Mouse (Mus musculus) MEL (cell line): Measurements from ENCODE around the gene Zswim4. TPM values are rescaled to one million over a fixed set of nuclear protein-coding genes. Genes with fewer than 3 reads are reported as not detected.
A peak's percentile ranks its signal among the peaks of the same experiment; 100 is the strongest.

Source experiments
- DNase-seq: peaks from one replicate; pipeline ENCODE4 v3.0.0; 2011; ENCODE audit warnings: low read depth, low spot score
- H3K27ac ChIP-seq: 2 replicates; pipeline ENCODE4 v1.5.1; 2012; ENCODE audit warnings: low read depth, mild to moderate bottlenecking, control low read depth, low read length, moderate library complexity; ENCODE audit not compliant: control insufficient read depth
- H3K27me3 ChIP-seq, 2 experiments: fragments of 150-350 bp in 1 of 2; sonication (generic) in 1 of 2; 2 replicates each; pipeline ENCODE4 v1.6.1; 2012; ENCODE audit warnings: low read length in 2 of 2, mild to moderate bottlenecking in 2 of 2, improper control_type of control experiment in 1 of 2, moderate library complexity in 1 of 2; ENCODE audit not compliant: insufficient read depth in 2 of 2, control insufficient read depth in 1 of 2
- H3K36me3 ChIP-seq, 2 experiments: 2 replicates each; pipeline ENCODE4 v1.6.1; 2012 to 2014; ENCODE audit warnings: low read length in 2 of 2, improper control_type of control experiment in 1 of 2, inconsistent platforms in 1 of 2, mild to moderate bottlenecking in 1 of 2; ENCODE audit not compliant: insufficient read depth in 2 of 2, control insufficient read depth in 1 of 2
- H3K4me1 ChIP-seq, 2 experiments: fragments of 150-350 bp in 1 of 2; sonication (generic) in 1 of 2; 2 replicates each; pipeline ENCODE4 v1.6.1; 2012; ENCODE audit warnings: low read length in 2 of 2, improper control_type of control experiment in 1 of 2, mild to moderate bottlenecking in 1 of 2; ENCODE audit not compliant: insufficient read depth in 2 of 2, control insufficient read depth in 1 of 2
- H3K4me3 ChIP-seq, 2 experiments: fragments of 150-350 bp in 1 of 2; sonication (generic) in 1 of 2; 2 replicates each; pipeline ENCODE4 v1.5.1; 2012; ENCODE audit warnings: low read depth in 2 of 2, low read length in 2 of 2, mild to moderate bottlenecking in 2 of 2, moderate library complexity in 2 of 2, control low read depth in 1 of 2, improper control_type of control experiment in 1 of 2; ENCODE audit not compliant: control insufficient read depth in 1 of 2, insufficient read depth in 1 of 2
- H3K79me2 ChIP-seq: 2 replicates; pipeline ENCODE4 v1.6.1; 2012; ENCODE audit warnings: mild to moderate bottlenecking, low read length, moderate library complexity; ENCODE audit not compliant: control insufficient read depth, poor library complexity, insufficient read depth
- H3K9ac ChIP-seq: 2 replicates; pipeline ENCODE4 v1.6.1; 2012; ENCODE audit warnings: low read depth, mild to moderate bottlenecking, control low read depth, low read length, moderate library complexity; ENCODE audit not compliant: control insufficient read depth, poor library complexity, severe bottlenecking
- H3K9me3 ChIP-seq: fragments of 150-350 bp; sonication (generic); replicated peaks from 2 replicates; pipeline ENCODE4 v1.6.1; 2012; ENCODE audit warnings: mild to moderate bottlenecking, low read length, improper control_type of control experiment, moderate library complexity; ENCODE audit not compliant: insufficient read depth
- BHLHE40 ChIP-seq: IDR thresholded peaks from 2 replicates; pipeline ENCODE4 v1.6.1; 2012; ENCODE audit warnings: low read depth, mild to moderate bottlenecking, inconsistent platforms, low read length, improper control_type of control experiment, borderline replicate concordance
- CTCF ChIP-seq, 3 experiments: IDR thresholded peaks in 2 of 3; conservative IDR thresholded peaks in 1 of 3; 2 replicates each; pipeline ENCODE4 v1.5.1; 2011 to 2012; ENCODE audit warnings: low read length in 3 of 3, low read depth in 2 of 3, mild to moderate bottlenecking in 2 of 3, improper control_type of control experiment in 1 of 3, inconsistent platforms in 1 of 3, mixed read lengths in 1 of 3, moderate library complexity in 1 of 3; ENCODE audit not compliant: control insufficient read depth in 1 of 3, insufficient read depth in 1 of 3, poor library complexity in 1 of 3, severe bottlenecking in 1 of 3
- EP300 ChIP-seq, 2 experiments: IDR thresholded peaks; 2 replicates each; pipeline ENCODE4 v1.6.1; 2011; ENCODE audit warnings: improper control_type of control experiment in 2 of 2, low read length in 2 of 2, low read depth in 1 of 2, mild to moderate bottlenecking in 1 of 2
- GABPA ChIP-seq: IDR thresholded peaks from 2 replicates; pipeline ENCODE4 v1.6.1; 2012; ENCODE audit warnings: low read depth, mild to moderate bottlenecking, inconsistent platforms, low read length, improper control_type of control experiment, moderate library complexity
- GATA1 ChIP-seq: IDR thresholded peaks from 2 replicates; pipeline ENCODE4 v1.6.1; 2011; ENCODE audit warnings: low read depth, low read length, improper control_type of control experiment
- MAZ ChIP-seq: IDR thresholded peaks from 2 replicates; pipeline ENCODE4 v1.6.1; 2012; ENCODE audit warnings: low read depth, mild to moderate bottlenecking, inconsistent platforms, low read length, improper control_type of control experiment
- MXI1 ChIP-seq: IDR thresholded peaks from 2 replicates; pipeline ENCODE4 v1.6.1; 2011; ENCODE audit warnings: mild to moderate bottlenecking, low read depth, low read length, improper control_type of control experiment
- MYB ChIP-seq: IDR thresholded peaks from 2 replicates; pipeline ENCODE4 v1.6.1; 2011; ENCODE audit warnings: mild to moderate bottlenecking, low read depth, low read length, improper control_type of control experiment
- MYC ChIP-seq: IDR thresholded peaks from 2 replicates; pipeline ENCODE4 v1.6.1; 2011; ENCODE audit warnings: low read depth, mild to moderate bottlenecking, low read length, improper control_type of control experiment, moderate library complexity
- NRF1 ChIP-seq: IDR thresholded peaks from 2 replicates; pipeline ENCODE4 v1.6.1; 2014; ENCODE audit warnings: low read depth, mild to moderate bottlenecking, inconsistent platforms, low read length, improper control_type of control experiment, moderate library complexity; ENCODE audit not compliant: poor library complexity, insufficient read depth, severe bottlenecking
- SIN3A ChIP-seq: IDR thresholded peaks from 2 replicates; pipeline ENCODE4 v1.6.1; 2012; ENCODE audit warnings: low read length, improper control_type of control experiment, inconsistent platforms
- SMC3 ChIP-seq: IDR thresholded peaks from 2 replicates; pipeline ENCODE4 v1.6.1; 2011; ENCODE audit warnings: low read depth, low read length, improper control_type of control experiment
- USF1 ChIP-seq: IDR thresholded peaks from 2 replicates; pipeline ENCODE4 v1.6.1; 2014; ENCODE audit warnings: low read depth, mild to moderate bottlenecking, inconsistent platforms, low read length, improper control_type of control experiment, moderate library complexity
- polyA plus RNA-seq, 2 experiments: library from polyadenylated mRNA; stranded (reverse) in 1 of 2; unstranded in 1 of 2; fragments of >175 nt in 1 of 2; fragments of >200 nt in 1 of 2; gene quantifications; 2 replicates each; pipeline versions ENCODE4 v1.2.1 to v1.2.4; 2012; ENCODE audit warnings: low replicate concordance in 2 of 2, low read depth in 1 of 2; ENCODE audit not compliant: insufficient read length in 2 of 2, insufficient read depth in 1 of 2, missing spikeins in 1 of 2
- total RNA-seq: library from RNA; depleted of rRNA; stranded (reverse); fragments of 300-350 nt; gene quantifications from 2 replicates; pipeline ENCODE4 v1.2.3, GENCODE M21; 2012

Zswim4 gene
- total and polyA plus RNA-seq, 3 experiments = 3.6 to 7.4 TPM; not detected in 1

DNA sequence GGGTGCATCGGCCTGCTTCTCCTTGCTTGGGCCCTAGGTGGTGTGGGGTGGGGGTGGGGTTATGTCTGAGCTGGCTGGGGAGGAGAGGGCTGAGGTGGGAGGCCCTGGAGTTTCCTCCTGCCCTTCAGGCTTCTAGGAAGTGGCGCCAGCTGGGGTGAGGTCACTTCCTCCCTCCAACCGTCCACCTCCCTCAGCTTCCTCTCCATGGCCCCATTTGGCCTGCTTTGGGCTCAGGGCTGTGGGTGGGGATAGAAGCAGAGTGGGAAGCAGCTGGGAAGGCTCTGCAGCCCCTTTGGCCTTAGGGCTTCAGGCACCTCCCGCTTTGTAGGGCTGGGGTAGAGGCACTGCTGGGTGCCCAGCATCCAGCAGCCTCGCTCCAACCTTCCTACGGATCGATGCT lies 29.0 kb downstream of the Zswim4 start (continued):
- TF ChIP-seq MYB (peak; percentile 35; the same call in 1 of the 2 replicates), USF1 (no peak), GATA1 (no peak), EP300 (IDR thresholded peaks at IDR 0.05; ENCODE audit: low read depth in 1 of 2, low read length in 2 of 2) (peak in 1 of 2 experiments; percentile 19; a peak in 1 of 4 replicates), MYC (no peak)

DNA sequence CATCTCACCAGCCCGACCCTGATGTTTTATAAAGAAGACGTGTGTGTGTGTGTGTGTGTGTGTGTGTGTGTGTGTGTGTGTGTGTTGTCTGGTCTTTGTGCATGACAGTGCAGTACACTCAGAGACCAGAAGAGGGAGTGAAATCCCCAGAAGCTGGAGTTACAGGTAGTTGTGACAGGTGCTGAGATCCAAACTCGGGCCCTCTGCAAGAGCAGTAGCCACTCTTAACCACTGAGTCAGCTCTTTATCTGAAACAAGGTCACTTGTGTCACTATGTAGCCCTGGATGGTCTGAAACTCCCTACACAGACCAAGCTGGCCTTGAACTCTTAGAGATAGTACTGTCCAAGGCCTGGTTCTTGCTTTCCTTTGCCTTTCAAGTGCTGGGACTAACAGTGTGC lies 30.2 kb downstream of the Zswim4 start:
- Histone ChIP-seq H3K27me3 (no peaks in the 10 kb centered on the region), H3K79me2 (peaks cover 1% of the 10 kb centered on the region; the same call in 1 of the 2 replicates), H3K4me3 (no peak overlapping the region), H3K36me3 (peaks cover 0 to 6% of the 10 kb centered on the region in 2 experiments; a peak in 1 of 4 replicates), H3K4me1 (peaks cover 0 to 21% of the 10 kb centered on the region in 2 experiments; a peak in 3 of 4 replicates), H3K27ac (no peak overlapping the region), H3K9me3 (no peaks in the 10 kb centered on the region), H3K9ac (no peak overlapping the region)
- no peak for DNase-seq
- peak in 2 of 3 experiments; percentile 5 to 33; a peak in 2 of 6 replicates for TF ChIP-seq CTCF (IDR thresholded peaks at IDR 0.05 in 2 of 3, conservative IDR thresholded peaks at IDR 0.05 in 1 of 3; ENCODE audit: control insufficient read depth in 1 of 3, insufficient read depth in 1 of 3, low read depth in 2 of 3, low read length in 3 of 3, poor library complexity in 1 of 3, severe bottlenecking in 1 of 3)
- no peak for TF ChIP-seq NRF1

DNA sequence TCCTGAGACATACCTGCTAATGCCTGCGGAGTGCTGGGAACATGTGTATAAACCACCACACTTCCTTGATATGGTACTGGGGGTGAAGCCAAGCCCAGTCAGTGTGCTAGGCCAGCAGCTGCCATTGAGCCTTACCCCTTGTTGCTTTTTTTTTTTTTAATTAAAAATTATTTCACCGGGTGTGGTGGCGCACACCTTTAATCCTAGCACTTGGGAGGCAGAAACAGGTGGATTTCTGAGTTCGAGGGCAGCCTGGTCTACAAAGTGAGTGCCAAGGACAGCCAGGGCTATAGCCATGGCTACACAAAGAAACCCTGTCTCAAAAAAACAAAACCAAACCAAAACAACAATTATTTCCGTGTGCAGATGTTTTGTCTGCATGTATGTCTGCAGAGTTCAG lies 31.8 kb downstream of the Zswim4 start:
- Histone ChIP-seq H3K4me3 (no peak overlapping the region), H3K79me2 (peaks cover 4% of the 10 kb centered on the region; the same call in 1 of the 2 replicates), H3K9ac (no peak overlapping the region), H3K36me3 (peaks cover 0 to 8% of the 10 kb centered on the region in 2 experiments; a peak in 1 of 4 replicates), H3K27ac (no peak overlapping the region), H3K27me3 (no peaks in the 10 kb centered on the region), H3K9me3 (no peaks in the 10 kb centered on the region)
- no peak for DNase-seq
- TF ChIP-seq SMC3 (no peak), BHLHE40 (no peak), MAZ (no peak)
- TF ChIP-seq, all 39 proteins: peak for 0
- H3K4me1 ChIP-seq = peaks cover 0 to 21% of the 10 kb centered on the region in 2 experiments; a peak in 3 of 4 replicates

DNA sequence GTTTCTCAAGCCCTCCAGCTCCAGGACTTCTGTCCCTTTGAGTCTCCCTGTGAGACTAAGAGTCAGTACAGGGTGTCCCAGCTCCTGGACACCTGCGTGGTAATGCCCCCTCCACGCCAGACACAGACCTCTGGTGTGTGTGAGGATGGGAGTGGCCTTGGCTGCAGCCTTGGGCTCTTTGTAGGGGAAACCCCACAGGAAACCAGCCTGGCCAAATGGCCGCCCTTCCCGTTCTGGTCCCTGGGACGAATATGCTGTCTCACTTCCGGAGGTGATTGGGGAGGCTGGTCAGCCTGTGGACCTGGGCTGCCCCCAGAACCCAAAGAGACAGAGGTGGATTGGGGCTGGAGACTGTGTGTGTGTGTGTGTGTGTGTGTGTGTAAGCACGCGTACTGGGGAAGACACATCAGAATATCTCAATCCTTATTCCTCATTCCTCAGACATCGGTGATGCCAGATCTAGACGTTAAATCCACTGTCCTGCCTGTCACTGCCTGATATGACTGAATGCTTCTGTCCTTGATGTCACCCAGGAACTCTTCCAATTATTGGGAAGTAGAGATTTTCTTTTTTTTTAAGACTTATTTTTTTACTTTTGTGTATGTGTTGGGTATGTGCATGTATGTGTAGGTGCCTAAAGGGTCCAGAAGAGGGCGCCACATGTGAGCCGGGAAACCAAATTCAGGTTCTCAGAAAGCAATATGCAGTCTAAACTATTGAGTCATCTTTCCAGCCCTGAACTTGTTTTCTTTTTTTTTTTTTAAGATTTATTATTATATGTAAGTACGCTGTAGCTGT lies 32.7 kb downstream of the Zswim4 start:
- Histone ChIP-seq H3K9ac (peak overlapping the region; percentile 68), H3K27me3 (no peaks in the 10 kb centered on the region), H3K4me3 (peak overlapping the region; percentile 58 to 72), H3K27ac (peak overlapping the region; percentile 45), H3K9me3 (no peaks in the 10 kb centered on the region), H3K79me2 (peaks cover 4% of the 10 kb centered on the region; the same call in 1 of the 2 replicates), H3K4me1 (peaks cover 0 to 26% of the 10 kb centered on the region in 2 experiments)
- TF ChIP-seq GABPA (no peak), CTCF (IDR thresholded peaks at IDR 0.05 in 2 of 3, conservative IDR thresholded peaks at IDR 0.05 in 1 of 3; ENCODE audit: control insufficient read depth in 1 of 3, insufficient read depth in 1 of 3, low read depth in 2 of 3, low read length in 3 of 3, poor library complexity in 1 of 3, severe bottlenecking in 1 of 3) (peak; percentile 42 to 58 (median 48)), SIN3A (peak; percentile 5; the same call in 1 of the 2 replicates), MXI1 (0 out of 2 replicates have a peak, but pooled peaks have one; percentile 48), SMC3 (peak; percentile 12; the same call in 1 of the 2 replicates), MYC (no peak)
- TF ChIP-seq, all 39 proteins: peak for 4
- H3K36me3 ChIP-seq = peaks cover 0 to 8% of the 10 kb centered on the region in 2 experiments; a peak in 1 of 4 replicates
- DNase-seq = peak; percentile 75
